8 mouse cellular contexts compared by ENCODE assay signal in the genomic region with DNA sequence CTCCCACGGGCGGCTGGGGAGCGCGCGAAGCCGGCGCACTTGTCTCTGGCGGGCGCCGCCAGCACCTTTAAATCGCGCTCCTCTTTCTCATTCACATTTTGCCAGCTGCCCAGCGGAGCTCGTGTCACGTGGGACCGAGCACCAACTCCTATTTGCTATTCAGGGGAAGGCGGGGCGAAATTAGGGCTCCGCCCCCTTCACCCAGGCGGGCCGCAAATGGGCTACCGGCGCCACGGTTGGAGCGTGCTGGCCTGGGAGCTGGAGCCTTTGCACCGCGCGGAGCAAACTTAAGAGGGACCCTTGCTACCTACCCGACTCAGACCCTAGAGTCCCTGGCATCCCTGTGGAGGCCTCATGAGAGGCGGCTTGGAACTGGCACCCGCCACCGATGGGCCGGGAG. TPM values are rescaled to one million over a fixed set of nuclear protein-coding genes. Genes with fewer than 3 reads are reported as not detected.
A peak's percentile ranks its signal among the peaks of the same experiment; 100 is the strongest.
DNase-seq lines count a peak whose midpoint lies in the region; ATAC-seq and TF ChIP-seq lines count a peak whose summit lies in the region.

Gene Gbx2, minus strand, starts transcription at position 60 of the 400 bp plus-strand sequence.

- peak within 1 kb of the TSS; percentile 93 for H3K4me2 ChIP-seq in heart, embryonic 12.5 days
- H3K4me2 ChIP-seq in kidney, postnatal 0 days (ENCODE audit: low read length), result peak within 1 kb of the TSS; percentile 55

- ATAC-seq in G1E (ENCODE audit: extremely low read depth, insufficient number of reproducible peaks, low FRiP score, poor library complexity, severe bottlenecking), result no peak
- peak; percentile 64 for ATAC-seq in heart, embryonic 12.5 days (ENCODE audit: insufficient number of reproducible peaks, low FRiP score)
- ATAC-seq in kidney, postnatal 0 days (replicated peaks; ENCODE audit: low FRiP score, low read depth), result peak; percentile 60; the same call in 1 of the 2 replicates
- peak; percentile 29 for ATAC-seq in megakaryocyte, adult 5-6 weeks (ENCODE audit: poor library complexity, severe bottlenecking)
- no peak for ATAC-seq in frontal cortex, adult (ENCODE audit: low TSS enrichment)

- peak within 1 kb of the TSS; percentile 25; the same call in 1 of the 2 replicates for H3K4me3 ChIP-seq in G1E (ENCODE audit: low read depth, low read length)
- no peak within 1 kb of the TSS for H3K4me3 ChIP-seq in bone marrow, adult 2 months (replicated peaks; ENCODE audit: control insufficient read depth, low read depth, low read length)
- peak within 1 kb of the TSS; percentile 52 for H3K4me3 ChIP-seq in heart, embryonic 12.5 days
- peak within 1 kb of the TSS; percentile 32 for H3K4me3 ChIP-seq in kidney, postnatal 0 days (replicated peaks; ENCODE audit: low read depth, low read length)

- H3K36me3 ChIP-seq in G1E (replicated peaks), result no peaks in the 10 kb centered on the region
- no peaks in the 10 kb centered on the region for H3K36me3 ChIP-seq in heart, embryonic 12.5 days
- H3K36me3 ChIP-seq in kidney, postnatal 0 days (ENCODE audit: insufficient read depth, low read length), result no peaks in the 10 kb centered on the region

- H3K9me3 ChIP-seq in G1E (replicated peaks), result peaks cover 88% of the 10 kb centered on the region
- no peaks in the 10 kb centered on the region; the same call in 1 of the 2 replicates for H3K9me3 ChIP-seq in heart, embryonic 12.5 days (replicated peaks)
- H3K9me3 ChIP-seq in kidney, postnatal 0 days (replicated peaks; ENCODE audit: low read length), result no peaks in the 10 kb centered on the region

- no peak for DNase-seq in G1E (ENCODE audit: low spot score)
- DNase-seq in kidney, postnatal 0 days (ENCODE audit: low spot score), result peak; percentile 63
- peak; percentile 71 for DNase-seq in testis, postnatal 10 days (ENCODE audit: low spot score)
- DNase-seq in cerebellum, adult 18-20 months, result no peak

- WGBS in bone marrow, adult 2 months, result 5% methylated on average over 33 of the region's 33 CpGs
- under 1% methylated on average over 33 of the region's 33 CpGs for WGBS in heart, embryonic 12.5 days
- under 1% methylated on average over 33 of the region's 33 CpGs for WGBS in kidney, postnatal 0 days

- no peak within 1 kb of the TSS; the same call in 1 of the 2 replicates for H3K27ac ChIP-seq in bone marrow, adult 2 months (ENCODE audit: control insufficient read depth, insufficient read depth, low read depth, low read length, poor library complexity)
- no peak within 1 kb of the TSS for H3K27ac ChIP-seq in heart, embryonic 12.5 days (ENCODE audit: poor library complexity, severe bottlenecking)
- no peak within 1 kb of the TSS for H3K27ac ChIP-seq in kidney, postnatal 0 days

- TF ChIP-seq POLR2A in bone marrow, adult 2 months (IDR thresholded peaks at IDR 0.05; ENCODE audit: borderline replicate concordance, control insufficient read depth, low read depth, low read length), result peak; percentile 27; the same call in 1 of the 2 replicates

- no peak for TF ChIP-seq CTCF in G1E (IDR thresholded peaks at IDR 0.05; ENCODE audit: low read depth, low read length)
- no peak for TF ChIP-seq CTCF in bone marrow, adult 2 months (IDR thresholded peaks at IDR 0.05; ENCODE audit: control insufficient read depth, insufficient read depth, low read length)
- TF ChIP-seq CTCF in kidney, postnatal 0 days (IDR thresholded peaks at IDR 0.05; ENCODE audit: low read depth), result no peak

- H3K9ac ChIP-seq in heart, embryonic 12.5 days, result peak within 1 kb of the TSS; percentile 55; the same call in 1 of the 2 replicates
- no peak within 1 kb of the TSS for H3K9ac ChIP-seq in kidney, postnatal 0 days (ENCODE audit: low read depth, low read length)

- no peaks in the 10 kb centered on the region for H3K27me3 ChIP-seq in G1E (ENCODE audit: insufficient read depth, low read length)
- H3K27me3 ChIP-seq in heart, embryonic 12.5 days (replicated peaks), result peaks cover 95% of the 10 kb centered on the region
- peaks cover 95% of the 10 kb centered on the region for H3K27me3 ChIP-seq in kidney, postnatal 0 days (ENCODE audit: insufficient read depth, low read length)

- H3K4me1 ChIP-seq in G1E (ENCODE audit: insufficient read depth, low read depth, low read length), result no peaks in the 10 kb centered on the region
- H3K4me1 ChIP-seq in bone marrow, adult 2 months (ENCODE audit: control insufficient read depth, insufficient read depth, low read length), result no peaks in the 10 kb centered on the region
- H3K4me1 ChIP-seq in heart, embryonic 12.5 days (replicated peaks), result peaks cover 42% of the 10 kb centered on the region
- H3K4me1 ChIP-seq in kidney, postnatal 0 days (replicated peaks; ENCODE audit: insufficient read depth, low read length), result peaks cover 28% of the 10 kb centered on the region; the same call in 1 of the 2 replicates

RNA-seq across cellular contexts. Expression of gene Gbx2, which starts in this region (rescaled TPM):
- total RNA-seq in G1E (2014; fragmentation: Nextera tagmentation), result not detected in 2 replicates
- 0.27 TPM in 1 of 2 replicates, not detected in the other for total RNA-seq in G1E (2017)
- not detected in 2 replicates for polyA plus RNA-seq in G1E (2012)
- 0.81 and 2.4 TPM in 2 replicates for polyA plus RNA-seq in bone marrow, adult 2 months (2011; ENCODE audit: insufficient read depth, insufficient read length, low replicate concordance, missing spikeins)
- 0.18 TPM in 1 of 2 replicates, not detected in the other for polyA plus RNA-seq in heart, embryonic 12.5 days (2016; fragmentation: Nextera tagmentation; extraction: Ambion mirVana)
- polyA plus RNA-seq in kidney, postnatal 0 days (2015; fragmentation: Nextera tagmentation; extraction: Ambion mirVana), result not detected in 2 replicates
- total RNA-seq in megakaryocyte, adult 5-6 weeks (2015), result not detected in 2 replicates
- total RNA-seq in megakaryocyte, adult 5-6 weeks (2017), result not detected in 2 replicates

Comparison
In these comparisons a context has a peak if more than half of its experiments do, and no peak if none do; other contexts are left out.
1. Peak in ATAC-seq, H3K4me3 ChIP-seq, H3K9ac ChIP-seq and H3K4me2 ChIP-seq in heart, embryonic 12.5 days; RNA of the gene not detected or under 1 TPM.
2. Peak in DNase-seq, ATAC-seq, H3K4me3 ChIP-seq and H3K4me2 ChIP-seq in kidney, postnatal 0 days; RNA of the gene not detected or under 1 TPM.
3. Peak in ATAC-seq in megakaryocyte, adult 5-6 weeks; RNA of the gene not detected or under 1 TPM.